Mouse (Mus musculus) megakaryocyte, adult 5-6 weeks (primary cell): ENCODE data around the gene Prpsap2. TPM values are rescaled to one million over a fixed set of nuclear protein-coding genes. Genes with fewer than 3 reads are reported as not detected.
"Not testable (repeated sequence)": the region's sequence is repeated elsewhere in the genome, so short reads cannot be mapped to it uniquely, and the experiment has no call there.

ENCODE experiments used
- ATAC-seq: 2 replicates; pipeline ENCODE4 v1.8.0; 2016; ENCODE audit warnings: mild to moderate bottlenecking, inconsistent platforms; ENCODE audit not compliant: poor library complexity, severe bottlenecking
- total RNA-seq, 2 experiments: library from RNA; stranded (forward) in 1 of 2; stranded (reverse) in 1 of 2; fragments of 153-499, 151-499 nt in 1 of 2; fragments of 221-1000, 200-1000 nt in 1 of 2; gene quantifications; 2 replicates each; pipeline versions ENCODE4 v1.2.3 to v1.2.4; 2015 to 2017

Gene Prpsap2
- total RNA-seq (2015) (30.4 and 36.2 TPM in 2 replicates), total RNA-seq (2017) (40.9 and 45.3 TPM in 2 replicates)

GRCm38 (mm10) chr11:61761584-61762407 lies at the start of gene Prpsap2:
Gene Prpsap2 (minus strand): TSS chr11:61762088.
- ATAC-seq = peak; percentile 99

GRCm38 (mm10) chr11:61809793-61810192 lies 47.9 kb upstream of the Prpsap2 start:
- no peak for ATAC-seq

GRCm38 (mm10) chr11:61808551-61809117 lies 46.7 kb upstream of the Prpsap2 start:
- no peak for ATAC-seq

GRCm38 (mm10) chr11:61793441-61793840 lies 31.6 kb upstream of the Prpsap2 start:
- ATAC-seq = no peak

GRCm38 (mm10) chr11:61788550-61788949 lies 26.7 kb upstream of the Prpsap2 start:
- ATAC-seq = no peak

- ATAC-seq = not testable (repeated sequence)
Observed at GRCm38 (mm10) chr11:61782526-61782925, 20.6 kb upstream of the Prpsap2 start.

- peak; percentile 47 for ATAC-seq
Observed at GRCm38 (mm10) chr11:61774551-61775149, 12.8 kb upstream of the Prpsap2 start.

- no peak for ATAC-seq
Observed at GRCm38 (mm10) chr11:61760518-61760917, 1.4 kb downstream of the Prpsap2 start.

GRCm38 (mm10) chr11:61757151-61757550 lies 4.7 kb downstream of the Prpsap2 start:
- ATAC-seq = no peak

- ATAC-seq = no peak
Observed at GRCm38 (mm10) chr11:61751612-61752011, 10.3 kb downstream of the Prpsap2 start.

GRCm38 (mm10) chr11:61747161-61747560 lies 14.7 kb downstream of the Prpsap2 start:
- no peak for ATAC-seq

GRCm38 (mm10) chr11:61745781-61746180 lies 16.1 kb downstream of the Prpsap2 start:
- no peak for ATAC-seq

- no peak for ATAC-seq
Observed at GRCm38 (mm10) chr11:61744460-61744859, 17.4 kb downstream of the Prpsap2 start.

- ATAC-seq = no peak
Observed at GRCm38 (mm10) chr11:61743768-61744167, 18.1 kb downstream of the Prpsap2 start.

- ATAC-seq = no peak
Observed at GRCm38 (mm10) chr11:61740500-61740899, 21.4 kb downstream of the Prpsap2 start.

- no peak for ATAC-seq
Observed at GRCm38 (mm10) chr11:61737290-61737689, 24.6 kb downstream of the Prpsap2 start.

- no peak for ATAC-seq
Observed at GRCm38 (mm10) chr11:61732672-61733071, 29.2 kb downstream of the Prpsap2 start.

GRCm38 (mm10) chr11:61728037-61728436 lies 33.9 kb downstream of the Prpsap2 start:
- no peak for ATAC-seq

GRCm38 (mm10) chr11:61722077-61722476 lies 39.8 kb downstream of the Prpsap2 start:
- no peak for ATAC-seq

- no peak for ATAC-seq
Observed at GRCm38 (mm10) chr11:61720636-61721035, 41.3 kb downstream of the Prpsap2 start, which contains the start of gene Slc5a10. Gene Slc5a10 (minus strand): TSS chr11:61720826.

GRCm38 (mm10) chr11:61719826-61720225 lies 42.1 kb downstream of the Prpsap2 start:
- ATAC-seq = no peak

GRCm38 (mm10) chr11:61719387-61719786 lies 42.5 kb downstream of the Prpsap2 start:
- no peak for ATAC-seq
